Mouse (Mus musculus): ENCODE data around the gene Zfp148.

DNA sequence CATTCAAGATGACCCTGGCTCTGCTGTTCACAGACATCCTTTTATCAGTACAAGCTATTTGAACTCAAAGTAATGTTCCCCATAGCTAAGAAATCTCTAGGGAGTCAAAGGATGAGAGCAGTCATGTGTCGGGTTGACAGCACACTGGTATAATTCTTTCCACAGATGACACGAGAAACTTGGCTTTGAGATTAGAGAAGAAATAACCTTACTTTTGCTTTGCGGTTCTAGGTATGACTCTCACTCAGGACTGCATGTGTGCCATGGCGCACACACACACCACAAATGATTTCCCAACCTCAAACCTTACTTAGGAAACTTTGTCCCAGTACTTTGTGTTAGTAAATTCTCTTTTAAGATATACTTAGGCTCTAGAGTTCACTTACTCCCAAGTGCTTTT lies 113.7 kb downstream of the Zfp148 start:
- TF ChIP-seq CTCF (IDR thresholded peaks at IDR 0.05) (no peak), POLR2A (IDR thresholded peaks at IDR 0.05; ENCODE audit: insufficient read depth, low read depth, low read length) (no peak), EP300 (IDR thresholded peaks at IDR 0.05; ENCODE audit: insufficient read depth, low read depth, low read length) (no peak)
